Mouse (Mus musculus): ENCODE results near the gene Rap2a.

DNA sequence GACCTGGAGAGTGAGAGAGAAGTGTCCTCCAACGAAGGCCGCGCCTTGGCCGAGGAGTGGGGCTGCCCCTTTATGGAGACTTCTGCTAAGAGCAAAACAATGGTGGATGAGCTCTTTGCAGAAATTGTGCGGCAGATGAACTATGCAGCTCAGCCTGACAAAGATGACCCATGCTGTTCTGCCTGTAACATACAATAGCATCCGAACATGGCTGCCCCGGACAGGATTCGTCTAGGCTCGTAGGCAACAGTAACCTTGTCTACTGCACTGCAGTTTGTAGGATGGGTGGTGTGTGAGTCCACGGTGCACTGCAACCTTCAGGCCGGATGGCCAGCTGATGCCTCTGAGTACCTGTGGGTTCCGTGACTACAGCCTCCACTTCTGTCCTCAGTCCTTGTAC is 25.4 kb downstream of the Rap2a start:
- TF ChIP-seq CTCF (IDR thresholded peaks at IDR 0.05; ENCODE audit: low read depth, low read length): no peak
- TF ChIP-seq POLR2AphosphoS5 (IDR thresholded peaks at IDR 0.05; ENCODE audit: insufficient replicate concordance, low read depth, low read length): no peak
- no peak for TF ChIP-seq TAL1 (conservative IDR thresholded peaks at IDR 0.05; ENCODE audit: low read depth, low read length)
- no peak for TF ChIP-seq GATA1 (IDR thresholded peaks at IDR 0.05; ENCODE audit: borderline replicate concordance, low read length)
- no peak for TF ChIP-seq GATA2 (IDR thresholded peaks at IDR 0.05; ENCODE audit: borderline replicate concordance, low read depth, low read length)

All from G1E (cell line).